ENCODE assay signal across 8 mouse cellular contexts in the genomic region with DNA sequence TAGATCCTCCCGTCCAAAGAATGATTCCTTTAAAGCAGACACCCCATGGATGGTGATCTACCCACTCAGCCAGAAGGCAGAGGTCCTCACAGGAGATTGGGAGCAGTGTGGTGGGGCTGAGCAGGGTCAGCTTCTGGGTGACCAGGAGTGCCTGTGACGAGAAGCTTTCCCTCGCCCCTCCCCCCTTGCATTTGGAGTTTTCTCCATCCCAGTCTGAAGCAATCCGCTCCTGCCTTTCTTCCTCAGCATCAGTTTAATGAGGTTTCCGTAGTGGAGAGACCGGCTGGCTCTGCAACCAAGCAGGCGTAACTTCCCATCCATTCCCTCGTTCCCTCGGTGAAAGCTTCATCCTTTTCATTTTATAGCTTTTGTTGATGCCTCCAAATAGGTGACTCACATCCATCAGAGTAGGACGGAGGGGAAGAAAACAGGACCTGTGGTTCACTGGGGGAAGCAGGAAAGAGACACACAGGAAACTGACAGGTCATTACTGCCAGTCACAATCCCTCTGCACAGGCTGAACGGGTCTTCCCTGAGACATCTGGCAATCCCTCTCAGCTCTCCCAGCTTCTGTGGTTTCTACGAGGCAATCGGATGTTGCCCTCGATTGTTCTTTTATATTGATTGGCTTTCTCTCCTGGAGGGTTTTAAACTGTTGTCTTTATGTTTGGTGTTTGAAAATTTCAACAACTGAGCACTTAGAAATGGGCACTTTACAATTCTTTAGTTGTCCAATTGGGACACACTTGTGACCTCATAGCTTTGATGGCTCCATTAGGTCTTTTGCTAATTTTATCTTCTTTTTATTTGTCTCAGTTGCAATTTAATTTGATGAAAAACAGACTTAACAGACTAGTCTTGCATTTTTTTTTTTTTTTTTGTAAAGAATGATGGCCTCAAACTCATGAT.
DNase-seq lines count a peak whose midpoint lies in the region; ATAC-seq and TF ChIP-seq lines count a peak whose summit lies in the region.

No protein-coding gene starts in this region.

- no peaks in the 10 kb centered on the region for H3K9me3 ChIP-seq in intestine, embryonic 15.5 days
- H3K9me3 ChIP-seq in intestine, embryonic 16.5 days (ENCODE audit: control insufficient read depth, low read length): no peaks in the 10 kb centered on the region
- no peaks in the 10 kb centered on the region for H3K9me3 ChIP-seq in embryonic facial prominence, embryonic 13.5 days
- no peaks in the 10 kb centered on the region for H3K9me3 ChIP-seq in liver, embryonic 13.5 days (replicated peaks)
- no peaks in the 10 kb centered on the region for H3K9me3 ChIP-seq in neural tube, embryonic 13.5 days

- DNase-seq in liver, embryonic 13.5 days: no peak
- DNase-seq in left cerebral cortex, adult 2 months (ENCODE audit: extremely low spot score in 1 of 2, low spot score in 2 of 2): no peak
- DNase-seq in spleen, adult 12 weeks (ENCODE audit: low spot score): no peak

- H3K4me3 ChIP-seq in intestine, embryonic 15.5 days (replicated peaks): no peak overlapping the region
- H3K4me3 ChIP-seq in intestine, embryonic 16.5 days (ENCODE audit: low read length): no peak overlapping the region
- H3K4me3 ChIP-seq in embryonic facial prominence, embryonic 13.5 days: no peak overlapping the region
- no peak overlapping the region for H3K4me3 ChIP-seq in liver, embryonic 13.5 days (replicated peaks)
- 0 out of 2 replicates have a peak overlapping the region, but pooled peaks have one; percentile 1 for H3K4me3 ChIP-seq in neural tube, embryonic 13.5 days
- no peak overlapping the region for H3K4me3 ChIP-seq in left cerebral cortex, adult 2 months

- no peak for ATAC-seq in intestine, embryonic 15.5 days
- ATAC-seq in intestine, embryonic 16.5 days: no peak
- ATAC-seq in embryonic facial prominence, embryonic 13.5 days (ENCODE audit: insufficient number of reproducible peaks, insufficient read depth, low FRiP score, low TSS enrichment, low read depth): no peak
- no peak for ATAC-seq in liver, embryonic 13.5 days (ENCODE audit: low read depth)
- peak; percentile 58 for ATAC-seq in neural tube, embryonic 13.5 days (ENCODE audit: low read depth)
- no peak for ATAC-seq in activated CD4-positive, CD25-positive, alpha-beta regulatory T cell, adult 4 months

- intact Hi-C loops in left cerebral cortex, adult 2 months (cut with DNase I): no loop called here

- TF ChIP-seq CTCF in left cerebral cortex, adult 2 months (IDR thresholded peaks at IDR 0.05): no peak

- H3K4me2 ChIP-seq in intestine, embryonic 15.5 days (replicated peaks): 0 out of 2 replicates have a peak overlapping the region, but pooled peaks have one; percentile 1
- H3K4me2 ChIP-seq in intestine, embryonic 16.5 days (ENCODE audit: low read depth, low read length): no peak overlapping the region
- H3K4me2 ChIP-seq in embryonic facial prominence, embryonic 13.5 days: peak overlapping the region; percentile 31
- peak overlapping the region; percentile 42 for H3K4me2 ChIP-seq in liver, embryonic 13.5 days
- H3K4me2 ChIP-seq in neural tube, embryonic 13.5 days: peak overlapping the region; percentile 39

- H3K36me3 ChIP-seq in intestine, embryonic 15.5 days: no peaks in the 10 kb centered on the region
- H3K36me3 ChIP-seq in intestine, embryonic 16.5 days (ENCODE audit: control insufficient read depth, insufficient read depth, low read length): no peaks in the 10 kb centered on the region
- H3K36me3 ChIP-seq in embryonic facial prominence, embryonic 13.5 days: no peaks in the 10 kb centered on the region
- H3K36me3 ChIP-seq in liver, embryonic 13.5 days: no peaks in the 10 kb centered on the region
- H3K36me3 ChIP-seq in neural tube, embryonic 13.5 days: no peaks in the 10 kb centered on the region

- no peaks in the 10 kb centered on the region for H3K27me3 ChIP-seq in intestine, embryonic 15.5 days (replicated peaks)
- no peaks in the 10 kb centered on the region for H3K27me3 ChIP-seq in intestine, embryonic 16.5 days (replicated peaks; ENCODE audit: control insufficient read depth, insufficient read depth, low read length)
- no peaks in the 10 kb centered on the region for H3K27me3 ChIP-seq in embryonic facial prominence, embryonic 13.5 days
- no peaks in the 10 kb centered on the region for H3K27me3 ChIP-seq in liver, embryonic 13.5 days
- H3K27me3 ChIP-seq in neural tube, embryonic 13.5 days: no peaks in the 10 kb centered on the region

- 41% methylated on average over 14 of the region's 14 CpGs for WGBS in intestine, embryonic 15.5 days
- 40% methylated on average over 14 of the region's 14 CpGs for WGBS in intestine, embryonic 16.5 days
- WGBS in embryonic facial prominence, embryonic 13.5 days: 26% methylated on average over 14 of the region's 14 CpGs
- 11% methylated on average over 14 of the region's 14 CpGs for WGBS in liver, embryonic 13.5 days (ENCODE audit: insufficient replicate concordance)
- WGBS in neural tube, embryonic 13.5 days: 16% methylated on average over 14 of the region's 14 CpGs

- no peak overlapping the region for H3K27ac ChIP-seq in intestine, embryonic 15.5 days
- H3K27ac ChIP-seq in intestine, embryonic 16.5 days (ENCODE audit: low read length): no peak overlapping the region
- no peak overlapping the region for H3K27ac ChIP-seq in embryonic facial prominence, embryonic 13.5 days
- peak overlapping the region; percentile 40; the same call in 1 of the 2 replicates for H3K27ac ChIP-seq in liver, embryonic 13.5 days
- peak overlapping the region; percentile 63; the same call in 1 of the 2 replicates for H3K27ac ChIP-seq in neural tube, embryonic 13.5 days (replicated peaks)
- no peak overlapping the region for H3K27ac ChIP-seq in left cerebral cortex, adult 2 months

- no peaks in the 10 kb centered on the region for H3K4me1 ChIP-seq in intestine, embryonic 15.5 days (replicated peaks)
- no peaks in the 10 kb centered on the region for H3K4me1 ChIP-seq in intestine, embryonic 16.5 days (ENCODE audit: control insufficient read depth, insufficient read depth, low read length)
- H3K4me1 ChIP-seq in embryonic facial prominence, embryonic 13.5 days: peaks cover 7% of the 10 kb centered on the region; the same call in 1 of the 2 replicates
- peaks cover 84% of the 10 kb centered on the region for H3K4me1 ChIP-seq in liver, embryonic 13.5 days (replicated peaks)
- H3K4me1 ChIP-seq in neural tube, embryonic 13.5 days (replicated peaks): peaks cover 22% of the 10 kb centered on the region

- H3K9ac ChIP-seq in intestine, embryonic 15.5 days: no peak overlapping the region
- no peak overlapping the region for H3K9ac ChIP-seq in intestine, embryonic 16.5 days (ENCODE audit: low read depth, low read length)
- H3K9ac ChIP-seq in embryonic facial prominence, embryonic 13.5 days: no peak overlapping the region
- peak overlapping the region; percentile 12; the same call in 1 of the 2 replicates for H3K9ac ChIP-seq in liver, embryonic 13.5 days
- H3K9ac ChIP-seq in neural tube, embryonic 13.5 days: peak overlapping the region; percentile 43

Comparison
In these comparisons a context has a peak if more than half of its experiments do, and no peak if none do; other contexts are left out.
1. H3K27ac ChIP-seq: peak in liver, embryonic 13.5 days (single experiment) and neural tube, embryonic 13.5 days (single experiment); none in intestine, embryonic 15.5 days (single experiment), intestine, embryonic 16.5 days (single experiment), embryonic facial prominence, embryonic 13.5 days (single experiment) and left cerebral cortex, adult 2 months (single experiment).
2. H3K9ac ChIP-seq: peak in liver, embryonic 13.5 days (single experiment) and neural tube, embryonic 13.5 days (single experiment); none in intestine, embryonic 15.5 days (single experiment), intestine, embryonic 16.5 days (single experiment) and embryonic facial prominence, embryonic 13.5 days (single experiment).